Mouse (Mus musculus) liver, embryonic 14.5 days (tissue): Measurements from ENCODE around the gene Hydin.

ENCODE experiments used
- CTCF ChIP-seq: IDR thresholded peaks from 2 replicates; pipeline ENCODE4 v1.5.1; 2016; ENCODE audit warnings: antibody characterized with exemption, low read depth, control low read depth
- EP300 ChIP-seq: IDR thresholded peaks from 2 replicates; pipeline ENCODE4 v1.6.1; 2016; ENCODE audit warnings: antibody characterized with exemption, low read depth

DNA sequence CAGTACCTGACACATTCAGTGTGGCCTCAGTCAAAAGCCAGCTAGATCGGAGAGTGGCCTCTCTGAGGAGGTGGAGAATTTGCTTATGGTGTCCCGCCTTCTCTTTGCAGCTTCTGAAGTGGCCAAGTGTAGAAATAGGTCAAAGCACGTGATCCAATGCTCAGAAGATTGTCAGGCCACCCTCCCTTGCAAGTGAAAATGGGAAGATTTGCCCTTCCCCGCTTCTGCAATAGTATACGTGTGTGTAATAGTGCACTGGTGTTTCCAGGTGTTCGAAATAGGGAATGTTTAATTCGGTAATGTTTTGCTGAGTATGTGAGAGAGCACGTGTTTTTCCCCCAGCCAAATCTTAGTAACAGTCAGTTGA, 352.4 kb downstream of the Hydin start:
- no peak for TF ChIP-seq CTCF
- TF ChIP-seq EP300: no peak
